Mouse (Mus musculus) common myeloid progenitor, adult 5-6 weeks (primary cell): ENCODE data around the gene Zdhhc4. TPM values are rescaled to one million over a fixed set of nuclear protein-coding genes. Genes with fewer than 3 reads are reported as not detected.
A peak's percentile ranks its signal among the peaks of the same experiment; 100 is the strongest.

Experiments
- ATAC-seq: replicated peaks from 2 replicates; pipeline ENCODE4 v1.8.0; 2016; ENCODE audit warnings: low read depth, mild to moderate bottlenecking, moderate TSS enrichment, inconsistent platforms; ENCODE audit not compliant: poor library complexity, severe bottlenecking
- total RNA-seq: library from RNA; stranded (forward); fragments of 200-1000, 187-1606 nt; gene quantifications from 2 replicates; pipeline ENCODE4 v1.2.3, GENCODE M21; 2017

The Zdhhc4 gene
- total RNA-seq, result 35.8 and 36.3 TPM in 2 replicates

- ATAC-seq, result peak; percentile 85
Observed at GRCm38 (mm10) chr5:143328690-143329495, at the start of gene Zdhhc4. TSS of gene Zdhhc4 (minus strand) at chr5:143329256.

GRCm38 (mm10) chr5:143376156-143376555, 47.1 kb upstream of the Zdhhc4 start:
- no peak for ATAC-seq

- ATAC-seq, result peak; percentile 83
Observed at GRCm38 (mm10) chr5:143375242-143375641, 46.2 kb upstream of the Zdhhc4 start.

GRCm38 (mm10) chr5:143372818-143373217, 43.8 kb upstream of the Zdhhc4 start:
- no peak for ATAC-seq

- no peak for ATAC-seq
Observed at GRCm38 (mm10) chr5:143371146-143371510, 42.1 kb upstream of the Zdhhc4 start.

- no peak for ATAC-seq
Observed at GRCm38 (mm10) chr5:143370416-143371145, 41.5 kb upstream of the Zdhhc4 start.

GRCm38 (mm10) chr5:143369611-143370255, 40.7 kb upstream of the Zdhhc4 start:
- ATAC-seq, result no peak

- no peak for ATAC-seq
Observed at GRCm38 (mm10) chr5:143367931-143368330, 38.9 kb upstream of the Zdhhc4 start.

GRCm38 (mm10) chr5:143363678-143364615, 34.9 kb upstream of the Zdhhc4 start:
- peak; percentile 37 for ATAC-seq

GRCm38 (mm10) chr5:143361428-143361827, 32.4 kb upstream of the Zdhhc4 start:
- ATAC-seq, result no peak

- peak; percentile 40; the same call in 1 of the 2 replicates for ATAC-seq
Observed at GRCm38 (mm10) chr5:143360000-143360399, 30.9 kb upstream of the Zdhhc4 start.

GRCm38 (mm10) chr5:143359263-143359662, 30.2 kb upstream of the Zdhhc4 start:
- no peak; the same call in 1 of the 2 replicates for ATAC-seq

- peak; percentile 15; the same call in 1 of the 2 replicates for ATAC-seq
Observed at GRCm38 (mm10) chr5:143357564-143357963, 28.5 kb upstream of the Zdhhc4 start.

- no peak for ATAC-seq
Observed at GRCm38 (mm10) chr5:143356686-143357388, 27.8 kb upstream of the Zdhhc4 start, which contains the start of gene Grid2ip. TSS of gene Grid2ip (plus strand) at chr5:143357338.

GRCm38 (mm10) chr5:143356017-143356416, 27.0 kb upstream of the Zdhhc4 start:
- no peak for ATAC-seq

- no peak for ATAC-seq
Observed at GRCm38 (mm10) chr5:143346367-143346766, 17.3 kb upstream of the Zdhhc4 start.

- no peak for ATAC-seq
Observed at GRCm38 (mm10) chr5:143339603-143340002, 10.5 kb upstream of the Zdhhc4 start.

- ATAC-seq, result no peak
Observed at GRCm38 (mm10) chr5:143336559-143336958, 7.5 kb upstream of the Zdhhc4 start.

- no peak for ATAC-seq
Observed at GRCm38 (mm10) chr5:143335089-143335460, 6.0 kb upstream of the Zdhhc4 start.
